Mouse (Mus musculus) limb, embryonic 11.5 days (tissue): ENCODE results near the gene Rbfox3. TPM values are rescaled to one million over a fixed set of nuclear protein-coding genes. Genes with fewer than 3 reads are reported as not detected.

Source experiments
- microRNA-seq: library from miRNA; unstranded; fragments of <30 nt; microRNA quantifications from one replicate; pipeline ENCODE4, GENCODE M21; 2016
- polyA plus RNA-seq: library from polyadenylated mRNA; unstranded; fragments of >200 nt; fragmentation: Nextera tagmentation; extraction: Ambion mirVana; gene quantifications from 2 replicates; pipeline ENCODE4 v1.2.1, GENCODE M21; 2014

Rbfox3 gene
- polyA plus RNA-seq, 1 experiment from 2014 or later = 1.9 TPM

Small RNA genes lying within 50 kb of the gene (microRNA-seq; reads per million reads assigned to microRNA genes)
- not detected for gene Gm25040

Other genes starting within 250 kb of the Rbfox3 start
- not detected in 2 replicates for gene Enpp7, start 76.6 kb upstream of the Rbfox3 start, polyA plus RNA-seq
- gene Cbx2, start 111.4 kb upstream of the Rbfox3 start, polyA plus RNA-seq = 121 and 131 TPM in 2 replicates
- 12.2 and 13.4 TPM in 2 replicates for gene Cbx8, start 129.4 kb upstream of the Rbfox3 start, polyA plus RNA-seq
- gene Cbx4, start 174.6 kb upstream of the Rbfox3 start, polyA plus RNA-seq = 5.4 and 5.8 TPM in 2 replicates